20 mouse cellular contexts compared by ENCODE assay signal in the genomic region with DNA sequence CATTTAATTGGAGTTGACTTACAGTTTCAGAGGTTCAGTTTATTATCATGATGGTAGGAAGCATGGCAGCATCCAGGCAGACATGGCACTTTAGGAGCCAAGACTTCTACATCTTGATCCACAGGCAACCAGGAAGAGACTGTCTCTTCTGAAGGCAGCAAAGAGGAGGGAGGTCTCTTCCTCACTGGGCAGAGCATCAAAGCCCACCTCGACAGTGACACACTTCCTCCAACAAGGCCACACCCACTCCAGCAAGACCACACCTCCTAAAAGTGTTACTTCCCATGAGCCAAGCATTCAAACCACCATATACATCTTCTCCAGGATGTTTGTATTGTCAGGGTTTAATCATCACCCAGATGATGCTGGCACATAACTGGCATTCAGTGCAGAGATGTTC.
DNase-seq lines count a peak whose midpoint lies in the region; ATAC-seq and TF ChIP-seq lines count a peak whose summit lies in the region.
"Had no signal": no experiment of that assay in that cellular context is flagged by ENCODE, and none has a peak within 500 bp of the region (broad histone marks: within the 10 kb centered on the region; RNA-seq: fewer than 3 reads in every experiment).

No protein-coding gene starts in this region.

- no peaks in the 10 kb centered on the region for H3K4me1 ChIP-seq in lung, postnatal 0 days (ENCODE audit: insufficient read depth, low read depth, low read length)
- H3K4me1 ChIP-seq in megakaryocyte, embryonic 14.5 days: peaks cover 88% of the 10 kb centered on the region
- H3K4me1 ChIP-seq: embryonic facial prominence, embryonic 12.5 days; heart, embryonic 15.5 days; hindbrain, embryonic 13.5 days; neural tube, embryonic 13.5 days had no signal

- no peak overlapping the region for H3K4me2 ChIP-seq in lung, postnatal 0 days (replicated peaks; ENCODE audit: low read depth, low read length)
- H3K4me2 ChIP-seq: embryonic facial prominence, embryonic 12.5 days; heart, embryonic 15.5 days; hindbrain, embryonic 13.5 days; limb, embryonic 12.5 days; neural tube, embryonic 13.5 days had no signal

- TF ChIP-seq CTCF in lung, postnatal 0 days (IDR thresholded peaks at IDR 0.05): no peak

- no peaks in the 10 kb centered on the region for H3K9me3 ChIP-seq in lung, postnatal 0 days (ENCODE audit: low read length)
- peaks cover 6% of the 10 kb centered on the region; the same call in 1 of the 2 replicates for H3K9me3 ChIP-seq in megakaryocyte, embryonic 14.5 days
- H3K9me3 ChIP-seq: embryonic facial prominence, embryonic 12.5 days; heart, embryonic 15.5 days; hindbrain, embryonic 13.5 days; limb, embryonic 12.5 days had no signal

- peak; percentile 79 for ATAC-seq in lung, postnatal 0 days

- H3K9ac ChIP-seq in lung, postnatal 0 days (replicated peaks; ENCODE audit: low read depth): no peak overlapping the region
- H3K9ac ChIP-seq: embryonic facial prominence, embryonic 12.5 days; heart, embryonic 15.5 days; hindbrain, embryonic 13.5 days; limb, embryonic 12.5 days; liver, embryonic 14.5 days; neural tube, embryonic 13.5 days had no signal

- DNase-seq in lung, postnatal 0 days (ENCODE audit: low spot score): peak; percentile 60
- no peak for DNase-seq in lung, postnatal 36 days
- peak; percentile 82 for DNase-seq in 416B (ENCODE audit: low read depth)
- peak; percentile 61 for DNase-seq in MEL-GATA-1-ER (ENCODE audit: extremely low read depth, low read depth)
- DNase-seq in yolk sac, embryonic 10.5 days (ENCODE audit: low spot score): no peak
- DNase-seq in heart, postnatal 14 days: no peak
- DNase-seq in frontal cortex, postnatal 25 days (ENCODE audit: low spot score in 2 of 2): no peak
- DNase-seq: adrenal gland, adult 2 months; cerebellum, adult 11-12 months; gastrocnemius, postnatal 36 days; kidney, adult 2 months; right cerebral cortex, postnatal 25 days had no signal

- intact Hi-C loops in heart, postnatal 14 days (cut with DNase I): no loop called here

- no peaks in the 10 kb centered on the region for H3K36me3 ChIP-seq in lung, postnatal 0 days (ENCODE audit: insufficient read depth, low read length)
- peaks cover 20% of the 10 kb centered on the region for H3K36me3 ChIP-seq in megakaryocyte, embryonic 14.5 days (replicated peaks; ENCODE audit: low read length)
- H3K36me3 ChIP-seq: embryonic facial prominence, embryonic 12.5 days; heart, embryonic 15.5 days; hindbrain, embryonic 13.5 days; limb, embryonic 12.5 days; neural tube, embryonic 13.5 days had no signal

- WGBS in lung, postnatal 0 days: 35% methylated on average over 1 of the region's 1 CpGs

- TF ChIP-seq EP300 in lung, postnatal 0 days (IDR thresholded peaks at IDR 0.05): peak; percentile 40; the same call in 1 of the 2 replicates

- H3K27me3 ChIP-seq in lung, postnatal 0 days (replicated peaks; ENCODE audit: insufficient read depth, low read length): no peaks in the 10 kb centered on the region
- H3K27me3 ChIP-seq in megakaryocyte, embryonic 14.5 days (replicated peaks): no peaks in the 10 kb centered on the region
- H3K27me3 ChIP-seq: embryonic facial prominence, embryonic 12.5 days; heart, embryonic 15.5 days; hindbrain, embryonic 13.5 days; limb, embryonic 12.5 days; neural tube, embryonic 13.5 days had no signal

- no peak overlapping the region for H3K4me3 ChIP-seq in lung, postnatal 0 days (ENCODE audit: low read depth, low read length)
- peak overlapping the region; percentile 84 for H3K4me3 ChIP-seq in megakaryocyte, embryonic 14.5 days (replicated peaks)
- H3K4me3 ChIP-seq: embryonic facial prominence, embryonic 12.5 days; heart, embryonic 15.5 days; hindbrain, embryonic 13.5 days; limb, embryonic 12.5 days; neural tube, embryonic 13.5 days had no signal

- H3K27ac ChIP-seq in lung, postnatal 0 days (ENCODE audit: low read length): no peak overlapping the region
- H3K27ac ChIP-seq: embryonic facial prominence, embryonic 12.5 days; heart, embryonic 15.5 days; hindbrain, embryonic 13.5 days; limb, embryonic 12.5 days; liver, embryonic 14.5 days; macrophage; neural tube, embryonic 13.5 days had no signal

Comparison
In these comparisons a context has a peak if more than half of its experiments do, and no peak if none do; other contexts are left out.
1. DNase-seq: peak in lung, postnatal 0 days (single experiment), 416B (single experiment) and MEL-GATA-1-ER (single experiment); none in lung, postnatal 36 days (single experiment), yolk sac, embryonic 10.5 days (single experiment), heart, postnatal 14 days (0 of 2) and frontal cortex, postnatal 25 days (0 of 2).